Mouse (Mus musculus): ENCODE measurements around the gene Trmt11. TPM values are rescaled to one million over a fixed set of nuclear protein-coding genes. Genes with fewer than 3 reads are reported as not detected.
"Not testable (repeated sequence)": the region's sequence is repeated elsewhere in the genome, so short reads cannot be mapped to it uniquely, and the experiment has no call there.

The Trmt11 gene
- polyA plus RNA-seq (2014; fragmentation: Nextera tagmentation; extraction: Ambion mirVana) = 20.2 and 23.7 TPM in 2 replicates

DNA sequence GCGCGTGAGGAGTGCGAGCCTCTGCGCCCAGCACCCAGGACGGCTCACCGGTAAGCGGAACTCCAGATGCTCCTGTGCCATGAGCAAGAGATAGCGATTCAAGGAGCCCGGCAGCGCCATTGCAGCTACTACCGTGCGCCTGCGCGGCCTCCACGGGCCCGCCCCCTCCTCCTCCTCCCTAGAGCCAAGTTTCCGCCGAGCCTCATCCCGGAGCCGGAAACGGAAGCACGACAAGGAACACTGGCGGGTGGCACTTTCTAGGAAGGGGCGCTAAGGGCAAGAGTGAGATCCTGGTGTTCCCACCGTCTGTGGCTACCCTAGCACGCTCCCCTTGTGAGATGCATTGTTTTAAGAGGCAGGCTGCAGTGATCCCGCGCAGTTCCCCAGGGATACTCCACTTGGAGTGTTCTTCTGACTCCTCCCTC is at the start of gene Trmt11:
Trmt11 (minus strand) TSS at position 208 of the 425 bp plus-strand sequence.
- Histone ChIP-seq H3K27ac (ENCODE audit: low read depth, low read length) (peak within 1 kb of the TSS; percentile 65), H3K4me3 (ENCODE audit: low read depth, low read length) (peak within 1 kb of the TSS; percentile 68), H3K4me1 (ENCODE audit: control insufficient read depth, insufficient read depth, low read length) (peaks cover 11% of the 10 kb centered on the region; the same call in 1 of the 2 replicates), H3K27me3 (ENCODE audit: control insufficient read depth, insufficient read depth, low read length) (no peaks in the 10 kb centered on the region), H3K4me2 (ENCODE audit: low read depth, low read length) (peak within 1 kb of the TSS; percentile 88), H3K9me3 (ENCODE audit: control insufficient read depth, low read length) (no peaks in the 10 kb centered on the region), H3K9ac (replicated peaks; ENCODE audit: low read depth, low read length) (peak within 1 kb of the TSS; percentile 78), H3K36me3 (ENCODE audit: control insufficient read depth, insufficient read depth, low read length) (peaks cover 5% of the 10 kb centered on the region)
- ATAC-seq (ENCODE audit: low read depth) = peak; percentile 98
- WGBS = 0% methylated on average over 25 of the region's 28 CpGs

DNA sequence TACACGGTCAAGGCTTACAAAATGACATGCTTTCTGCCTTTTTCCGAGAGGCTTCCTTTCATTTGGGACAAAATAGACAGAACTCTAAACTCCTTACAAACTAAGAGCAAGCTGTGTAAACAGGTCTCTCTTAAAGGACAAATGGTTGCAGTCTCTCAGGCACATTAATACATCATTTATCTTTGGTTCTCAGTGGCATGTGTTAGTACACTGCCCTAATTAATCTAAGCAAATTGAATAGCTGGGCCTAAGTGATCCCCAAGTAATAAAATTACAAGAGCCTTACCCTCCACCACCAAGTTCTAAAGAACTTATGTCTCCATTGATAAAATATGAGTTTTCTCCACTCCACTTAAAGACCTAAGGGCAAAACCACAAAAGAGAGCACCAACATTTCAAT is 47.1 kb upstream of the Trmt11 start:
- no peaks in the 10 kb centered on the region for H3K27me3 ChIP-seq (ENCODE audit: control insufficient read depth, insufficient read depth, low read length)
- H3K36me3 ChIP-seq (ENCODE audit: control insufficient read depth, insufficient read depth, low read length) = no peaks in the 10 kb centered on the region
- H3K9ac ChIP-seq (replicated peaks; ENCODE audit: low read depth, low read length) = no peak overlapping the region
- no peak overlapping the region for H3K4me2 ChIP-seq (ENCODE audit: low read depth, low read length)
- no peak overlapping the region for H3K4me3 ChIP-seq (ENCODE audit: low read depth, low read length)
- no peak; the same call in 1 of the 2 replicates for ATAC-seq (ENCODE audit: low read depth)
- 23% methylated on average over 2 of the region's 2 CpGs for WGBS
- H3K9me3 ChIP-seq (ENCODE audit: control insufficient read depth, low read length) = no peaks in the 10 kb centered on the region
- no peak overlapping the region for H3K27ac ChIP-seq (ENCODE audit: low read depth, low read length)
- H3K4me1 ChIP-seq (ENCODE audit: control insufficient read depth, insufficient read depth, low read length) = no peaks in the 10 kb centered on the region

DNA sequence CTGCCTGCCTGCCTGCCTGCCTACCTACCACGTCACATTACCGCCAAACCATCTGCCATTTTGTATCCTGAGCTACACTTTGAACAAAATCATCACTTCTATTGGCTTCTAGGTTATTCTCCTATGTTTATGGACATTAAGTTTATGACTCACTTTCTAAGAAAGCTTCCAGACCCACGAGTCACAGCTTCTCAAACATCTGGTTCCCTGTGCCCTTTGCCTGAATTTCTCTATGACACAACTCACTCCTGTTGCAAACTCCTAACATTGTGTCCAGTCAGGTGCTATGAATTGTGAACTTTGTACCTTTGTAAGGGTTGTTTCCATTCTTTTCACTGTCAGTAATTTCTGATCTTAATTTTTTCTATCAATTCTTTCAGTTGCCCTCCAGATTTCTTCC is 37.7 kb upstream of the Trmt11 start:
- Histone ChIP-seq H3K9me3 (ENCODE audit: control insufficient read depth, low read length) (no peaks in the 10 kb centered on the region), H3K9ac (replicated peaks; ENCODE audit: low read depth, low read length) (no peak overlapping the region), H3K4me2 (ENCODE audit: low read depth, low read length) (no peak overlapping the region), H3K4me3 (ENCODE audit: low read depth, low read length) (no peak overlapping the region), H3K4me1 (ENCODE audit: control insufficient read depth, insufficient read depth, low read length) (no peaks in the 10 kb centered on the region), H3K36me3 (ENCODE audit: control insufficient read depth, insufficient read depth, low read length) (no peaks in the 10 kb centered on the region), H3K27ac (ENCODE audit: low read depth, low read length) (no peak overlapping the region), H3K27me3 (ENCODE audit: control insufficient read depth, insufficient read depth, low read length) (no peaks in the 10 kb centered on the region)
- WGBS = 70% methylated on average over 3 of the region's 3 CpGs
- ATAC-seq (ENCODE audit: low read depth) = no peak

DNA sequence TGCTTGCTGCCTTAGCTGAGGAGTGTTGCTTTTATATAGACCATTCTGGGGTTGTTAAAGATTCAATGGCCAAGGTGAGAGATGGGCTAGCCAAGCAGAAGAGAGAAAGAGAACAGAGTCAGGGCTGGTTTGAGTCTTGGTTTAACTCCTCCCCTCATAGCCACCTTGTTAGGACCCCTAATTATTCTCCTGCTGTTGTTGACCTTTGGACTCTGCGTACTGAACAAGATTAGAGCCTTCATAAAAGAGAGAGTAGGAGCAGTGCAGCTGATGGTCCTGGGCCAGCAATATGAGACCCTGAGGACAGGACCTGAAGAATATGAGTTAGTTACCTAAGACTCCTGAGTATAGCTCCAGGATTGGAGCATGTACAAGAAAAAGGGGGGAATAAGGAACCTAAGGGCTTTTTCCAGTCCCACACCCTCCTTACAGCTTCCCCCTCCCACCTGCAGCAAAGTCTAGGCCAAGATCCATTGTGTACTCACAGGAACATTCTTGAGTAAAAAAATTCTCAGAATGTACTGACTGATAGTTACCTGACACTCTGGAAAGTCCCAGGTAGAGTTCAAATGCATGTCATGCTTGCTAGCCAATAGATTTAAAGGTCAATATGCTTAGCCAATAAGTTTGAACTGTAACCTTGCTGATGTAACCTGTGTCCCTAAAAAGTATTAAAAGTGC is 36.1 kb upstream of the Trmt11 start:
- not testable (repeated sequence) for H3K4me3 ChIP-seq (ENCODE audit: low read depth, low read length); H3K27me3 ChIP-seq (ENCODE audit: control insufficient read depth, insufficient read depth, low read length); H3K36me3 ChIP-seq (ENCODE audit: control insufficient read depth, insufficient read depth, low read length); H3K9ac ChIP-seq (replicated peaks; ENCODE audit: low read depth, low read length); ATAC-seq (ENCODE audit: low read depth); H3K4me1 ChIP-seq (ENCODE audit: control insufficient read depth, insufficient read depth, low read length); H3K27ac ChIP-seq (ENCODE audit: low read depth, low read length); H3K9me3 ChIP-seq (ENCODE audit: control insufficient read depth, low read length); H3K4me2 ChIP-seq (ENCODE audit: low read depth, low read length)
- WGBS = 82% methylated on average over 1 of the region's 1 CpGs

DNA sequence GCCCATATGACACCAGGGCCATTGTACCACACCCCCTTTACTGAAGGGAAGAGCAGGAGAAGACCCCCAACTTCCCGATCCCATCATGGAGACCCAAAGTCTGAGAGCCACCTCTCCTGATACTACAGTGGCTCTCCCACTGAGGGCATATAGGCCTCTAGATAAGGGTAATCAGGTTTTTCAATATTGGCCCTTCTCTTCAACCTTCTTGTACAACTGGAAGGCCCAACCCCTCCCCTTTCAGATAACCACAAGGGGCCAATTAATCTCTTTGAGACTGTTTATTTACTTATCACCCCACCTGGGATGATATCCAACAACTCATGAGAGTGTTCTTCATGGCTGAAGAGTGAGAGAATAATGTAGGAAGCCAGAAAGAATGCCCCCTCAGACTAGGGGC is 32.2 kb upstream of the Trmt11 start:
- Histone ChIP-seq H3K36me3 (ENCODE audit: control insufficient read depth, insufficient read depth, low read length) (no peaks in the 10 kb centered on the region), H3K9ac (replicated peaks; ENCODE audit: low read depth, low read length) (no peak overlapping the region), H3K4me1 (ENCODE audit: control insufficient read depth, insufficient read depth, low read length) (no peaks in the 10 kb centered on the region), H3K4me2 (ENCODE audit: low read depth, low read length) (no peak overlapping the region), H3K9me3 (ENCODE audit: control insufficient read depth, low read length) (no peaks in the 10 kb centered on the region), H3K4me3 (ENCODE audit: low read depth, low read length) (no peak overlapping the region), H3K27me3 (ENCODE audit: control insufficient read depth, insufficient read depth, low read length) (no peaks in the 10 kb centered on the region), H3K27ac (ENCODE audit: low read depth, low read length) (no peak overlapping the region)
- ATAC-seq (ENCODE audit: low read depth) = no peak
- WGBS = 96% methylated on average over 1 of the region's 1 CpGs

DNA sequence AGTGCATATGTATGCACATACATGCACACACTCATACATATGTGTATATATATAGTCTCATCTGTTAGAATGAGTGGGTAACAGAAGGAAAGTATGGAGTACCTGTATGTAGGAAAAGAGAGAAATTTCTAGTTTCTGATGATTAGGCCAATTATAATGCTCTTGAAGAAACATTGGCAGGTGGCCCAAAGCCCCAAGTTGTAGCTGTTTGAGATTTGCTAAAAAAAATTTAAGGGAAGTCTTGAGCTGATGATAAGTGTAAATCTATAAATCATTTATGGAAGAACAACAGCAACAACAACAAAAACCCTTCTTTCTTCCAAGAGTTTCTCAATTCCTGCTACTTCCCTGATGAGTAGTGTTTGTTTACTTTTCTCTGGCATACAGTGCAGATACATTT is 29.4 kb upstream of the Trmt11 start:
- H3K9me3 ChIP-seq (ENCODE audit: control insufficient read depth, low read length) = no peaks in the 10 kb centered on the region
- ATAC-seq (ENCODE audit: low read depth) = no peak
- no peak overlapping the region for H3K27ac ChIP-seq (ENCODE audit: low read depth, low read length)
- H3K9ac ChIP-seq (replicated peaks; ENCODE audit: low read depth, low read length) = no peak overlapping the region
- H3K36me3 ChIP-seq (ENCODE audit: control insufficient read depth, insufficient read depth, low read length) = no peaks in the 10 kb centered on the region
- no peaks in the 10 kb centered on the region for H3K4me1 ChIP-seq (ENCODE audit: control insufficient read depth, insufficient read depth, low read length)
- H3K4me2 ChIP-seq (ENCODE audit: low read depth, low read length) = no peak overlapping the region
- no peaks in the 10 kb centered on the region for H3K27me3 ChIP-seq (ENCODE audit: control insufficient read depth, insufficient read depth, low read length)
- H3K4me3 ChIP-seq (ENCODE audit: low read depth, low read length) = no peak overlapping the region

DNA sequence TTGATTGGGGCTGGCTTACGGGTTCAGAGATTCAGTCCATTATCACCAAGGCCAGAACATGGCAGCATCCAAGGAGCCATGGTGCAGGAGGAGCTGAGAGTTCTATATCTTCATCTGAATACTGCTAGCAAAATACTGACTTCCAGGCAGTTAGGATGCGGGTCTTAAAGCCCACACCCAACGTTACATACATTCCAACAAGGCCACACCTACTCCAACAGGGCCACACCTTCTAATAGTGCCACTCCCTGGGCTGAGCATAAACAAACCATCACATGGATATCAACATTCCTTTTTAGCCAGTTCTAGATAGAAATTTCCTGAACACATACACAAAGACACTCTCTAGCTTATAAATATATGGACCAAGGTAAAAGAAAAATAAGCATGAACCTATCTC is 29.0 kb upstream of the Trmt11 start, which contains the start of gene Hint3:
Hint3 (minus strand) TSS at position 120 of the 400 bp plus-strand sequence.
- Histone ChIP-seq H3K4me1 (ENCODE audit: control insufficient read depth, insufficient read depth, low read length) (no peaks in the 10 kb centered on the region), H3K27ac (ENCODE audit: low read depth, low read length) (no peak within 1 kb of the TSS), H3K4me2 (ENCODE audit: low read depth, low read length) (no peak within 1 kb of the TSS), H3K9ac (replicated peaks; ENCODE audit: low read depth, low read length) (no peak within 1 kb of the TSS), H3K9me3 (ENCODE audit: control insufficient read depth, low read length) (no peaks in the 10 kb centered on the region), H3K27me3 (ENCODE audit: control insufficient read depth, insufficient read depth, low read length) (no peaks in the 10 kb centered on the region), H3K4me3 (ENCODE audit: low read depth, low read length) (no peak within 1 kb of the TSS), H3K36me3 (ENCODE audit: control insufficient read depth, insufficient read depth, low read length) (no peaks in the 10 kb centered on the region)
- no peak for ATAC-seq (ENCODE audit: low read depth)
- WGBS = 90% methylated on average over 3 of the region's 3 CpGs

DNA sequence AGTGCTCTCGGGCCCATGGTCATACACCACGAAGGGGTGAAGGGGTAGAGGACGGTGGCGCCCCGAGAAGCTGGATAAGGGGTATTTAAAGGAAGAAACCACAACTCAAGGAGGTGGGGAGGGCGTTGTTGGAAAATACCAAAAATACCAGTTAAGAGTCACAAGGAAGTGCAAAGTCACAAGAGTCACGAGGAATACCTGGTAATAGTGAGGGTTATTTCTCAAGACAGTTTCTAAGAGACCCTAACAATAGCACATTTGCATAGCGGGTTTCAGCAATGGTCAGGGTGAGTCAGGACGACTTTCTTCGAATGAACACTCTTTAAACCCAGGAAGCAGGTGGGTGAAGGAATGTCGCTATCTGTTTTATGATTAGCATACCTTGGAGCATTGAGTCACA is 27.9 kb upstream of the Trmt11 start:
- H3K4me3 ChIP-seq (ENCODE audit: low read depth, low read length); ATAC-seq (ENCODE audit: low read depth); H3K27me3 ChIP-seq (ENCODE audit: control insufficient read depth, insufficient read depth, low read length); H3K4me2 ChIP-seq (ENCODE audit: low read depth, low read length); H3K9ac ChIP-seq (replicated peaks; ENCODE audit: low read depth, low read length); H3K4me1 ChIP-seq (ENCODE audit: control insufficient read depth, insufficient read depth, low read length); H3K9me3 ChIP-seq (ENCODE audit: control insufficient read depth, low read length); H3K36me3 ChIP-seq (ENCODE audit: control insufficient read depth, insufficient read depth, low read length); H3K27ac ChIP-seq (ENCODE audit: low read depth, low read length): not testable (repeated sequence)
- WGBS = 93% methylated on average over 11 of the region's 11 CpGs

DNA sequence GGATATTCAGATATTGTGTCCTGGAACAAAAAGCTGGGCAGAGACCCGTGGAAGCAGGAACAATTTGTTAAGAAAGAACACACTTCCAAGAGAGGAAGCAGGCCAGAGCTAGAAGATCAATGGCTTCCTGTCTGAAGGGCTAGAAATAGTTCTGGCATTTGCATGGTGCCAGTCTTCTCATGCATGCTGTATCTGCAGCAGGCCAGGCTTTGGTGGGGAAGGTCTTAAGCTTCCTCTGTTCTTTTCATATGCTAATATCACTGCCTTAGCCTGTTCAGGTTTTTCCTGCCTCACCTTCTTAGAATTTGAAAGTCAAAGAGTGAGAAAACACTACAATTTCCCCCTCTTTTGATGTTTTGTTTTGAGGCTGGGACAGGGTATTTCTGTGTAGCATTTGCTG is 27.0 kb upstream of the Trmt11 start:
- H3K9ac ChIP-seq (replicated peaks; ENCODE audit: low read depth, low read length) = no peak overlapping the region
- H3K4me2 ChIP-seq (ENCODE audit: low read depth, low read length) = no peak overlapping the region
- H3K36me3 ChIP-seq (ENCODE audit: control insufficient read depth, insufficient read depth, low read length) = no peaks in the 10 kb centered on the region
- H3K27ac ChIP-seq (ENCODE audit: low read depth, low read length) = no peak overlapping the region
- 32% methylated on average over 1 of the region's 1 CpGs for whole genome bisulfite sequencing
- H3K27me3 ChIP-seq (ENCODE audit: control insufficient read depth, insufficient read depth, low read length) = no peaks in the 10 kb centered on the region
- H3K4me1 ChIP-seq (ENCODE audit: control insufficient read depth, insufficient read depth, low read length) = no peaks in the 10 kb centered on the region
- H3K4me3 ChIP-seq (ENCODE audit: low read depth, low read length) = no peak overlapping the region
- ATAC-seq (ENCODE audit: low read depth) = no peak
- H3K9me3 ChIP-seq (ENCODE audit: control insufficient read depth, low read length) = no peaks in the 10 kb centered on the region

Data from neural tube, embryonic 14.5 days (tissue).